Mouse (Mus musculus) right cerebral cortex, postnatal 25 days (tissue): Measurements from ENCODE around the gene Exoc6b.

Experiments used
- DNase-seq: peaks from one replicate; pipeline ENCODE4 v3.0.0; 2022

The Exoc6b gene

DNA sequence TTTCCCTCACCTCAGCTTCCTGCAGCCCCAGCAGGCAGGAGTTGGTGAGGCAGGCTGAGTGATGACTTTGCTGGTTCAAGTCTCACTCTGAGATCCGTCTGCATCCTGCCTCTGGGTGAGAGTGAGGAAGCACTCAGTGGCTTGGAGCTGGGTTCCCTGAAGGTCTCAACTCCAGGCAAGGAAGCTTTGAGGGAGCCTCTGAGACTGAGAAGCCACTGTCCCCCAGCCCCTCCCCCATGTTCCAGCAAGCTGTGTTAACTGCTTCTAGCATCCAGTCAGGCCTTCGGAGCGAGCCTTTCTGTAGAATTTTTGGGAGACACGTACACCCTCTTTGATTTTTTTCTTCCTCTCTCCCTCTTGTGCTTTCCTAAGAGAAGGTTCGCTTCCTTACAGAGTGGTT is 486.5 kb downstream of the Exoc6b start:
- no peak for DNase-seq

DNA sequence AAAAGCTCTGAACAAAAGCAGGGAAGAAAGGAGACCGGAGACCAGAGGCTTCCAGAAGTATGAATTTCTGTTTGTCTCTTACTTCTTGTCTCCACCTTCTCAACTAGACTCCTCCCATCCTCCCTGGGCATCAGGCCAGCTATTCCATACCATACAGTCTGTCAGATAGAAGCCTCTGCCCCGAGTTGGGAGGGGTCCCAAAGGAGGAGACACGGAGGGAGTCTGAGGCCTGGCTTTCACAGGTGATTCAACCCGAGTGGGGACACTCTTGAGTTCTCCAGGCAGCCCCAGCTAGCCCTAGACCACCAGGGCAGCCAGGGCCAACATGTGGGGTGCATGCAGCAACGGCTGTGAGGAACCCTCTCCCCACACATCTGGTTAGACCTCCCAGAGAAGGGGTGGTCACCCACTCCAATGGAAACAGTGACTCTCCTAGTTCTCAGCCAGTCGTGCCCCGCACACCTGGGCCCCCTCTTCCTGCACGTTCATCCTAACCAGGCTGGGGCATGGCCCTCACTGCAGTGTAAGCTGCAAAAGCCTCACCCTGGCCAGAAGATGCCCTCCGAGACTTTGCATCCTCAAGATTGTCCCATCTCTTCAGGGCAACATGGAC is 487.4 kb downstream of the Exoc6b start:
- no peak for DNase-seq

DNA sequence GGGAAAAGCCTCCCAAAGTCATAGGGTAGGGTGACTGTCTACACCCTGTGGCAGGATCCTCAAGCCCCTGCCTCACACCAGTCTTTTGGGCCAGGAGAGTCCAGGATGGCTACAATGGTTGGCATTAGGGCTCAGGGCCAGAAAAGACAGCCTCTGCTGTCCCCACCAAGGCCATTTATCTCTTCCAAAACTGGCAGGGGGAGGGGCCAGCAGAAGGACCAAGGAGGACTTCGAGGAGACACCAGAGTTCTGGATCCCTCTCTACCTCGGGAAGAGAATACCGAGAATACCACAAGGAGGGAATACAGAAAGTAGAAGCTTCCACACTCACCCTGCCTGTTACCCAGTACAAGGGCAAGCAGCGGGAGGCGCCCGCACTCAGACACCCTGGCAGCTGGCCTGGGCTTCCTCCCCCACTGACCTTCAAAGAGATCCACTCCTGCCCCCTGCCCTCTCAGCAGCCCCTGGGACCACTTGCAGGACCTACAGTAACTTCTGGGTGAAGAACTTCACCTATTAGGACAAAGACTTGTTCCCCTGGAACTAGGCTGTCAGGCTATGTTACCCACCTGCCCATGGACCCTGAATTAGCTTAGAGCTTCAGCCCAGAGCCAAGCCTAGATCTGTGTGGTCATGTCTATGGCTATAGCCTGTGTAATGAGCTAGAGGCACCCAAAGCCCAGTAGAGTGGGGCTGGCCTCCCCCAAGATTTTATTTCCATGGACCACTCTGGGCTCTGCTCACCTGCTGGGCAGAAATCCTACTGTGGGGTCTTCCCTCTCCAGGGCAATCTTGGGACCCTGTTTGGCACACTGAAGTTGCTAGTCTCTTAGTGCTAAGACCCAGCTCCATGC is 488.1 kb downstream of the Exoc6b start:
- DNase-seq = no peak

GRCm38 (mm10) chr6:84579508-84579907 is 489.8 kb downstream of the Exoc6b start:
- no peak for DNase-seq

DNA sequence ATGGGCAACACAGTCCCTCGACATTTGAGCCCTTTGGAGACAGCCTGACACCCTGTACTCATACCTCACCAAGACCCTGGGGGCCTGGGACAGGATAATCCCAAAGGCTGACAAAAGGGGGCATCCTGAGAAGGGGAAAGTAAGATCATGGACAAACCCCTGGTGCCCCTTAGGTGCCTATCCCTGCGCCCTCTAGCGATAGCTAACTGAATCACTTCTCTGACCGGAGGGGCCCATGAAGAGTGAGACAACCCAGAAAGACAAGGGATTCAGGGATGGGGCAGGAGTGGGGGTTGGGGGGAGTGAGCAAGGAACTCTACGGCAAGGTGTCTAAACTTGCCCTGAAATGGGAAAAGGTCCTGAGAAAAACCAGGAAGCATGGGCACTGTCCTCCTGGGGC is 490.4 kb downstream of the Exoc6b start:
- DNase-seq = no peak

- DNase-seq = no peak
These were observed 491.4 kb downstream of the Exoc6b start for GRCm38 (mm10) chr6:84577898-84578297.

GRCm38 (mm10) chr6:84573905-84574660 is 495.2 kb downstream of the Exoc6b start:
- no peak for DNase-seq

DNA sequence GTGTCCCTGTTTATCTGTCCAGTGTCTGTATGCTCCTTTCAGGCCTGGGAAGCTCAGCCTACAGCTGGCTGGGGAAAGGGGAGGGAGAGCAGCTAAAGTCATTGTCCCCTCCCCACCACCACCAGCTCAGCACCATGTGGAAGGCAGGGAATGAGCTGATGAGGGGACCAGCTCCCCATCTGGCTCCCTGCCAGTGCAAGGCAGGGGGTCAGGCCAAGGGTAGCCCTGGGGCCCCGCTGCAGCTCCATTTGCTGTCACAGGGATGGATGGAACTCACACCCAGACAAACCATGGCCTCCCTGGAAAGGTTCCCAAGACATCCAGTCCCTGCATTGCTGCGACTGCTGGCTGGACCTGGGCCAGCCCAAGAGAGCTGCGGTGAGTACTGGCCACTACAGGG is 499.3 kb downstream of the Exoc6b start:
- DNase-seq = no peak

- no peak for DNase-seq
These were observed 499.7 kb downstream of the Exoc6b start for GRCm38 (mm10) chr6:84569590-84569989.

DNA sequence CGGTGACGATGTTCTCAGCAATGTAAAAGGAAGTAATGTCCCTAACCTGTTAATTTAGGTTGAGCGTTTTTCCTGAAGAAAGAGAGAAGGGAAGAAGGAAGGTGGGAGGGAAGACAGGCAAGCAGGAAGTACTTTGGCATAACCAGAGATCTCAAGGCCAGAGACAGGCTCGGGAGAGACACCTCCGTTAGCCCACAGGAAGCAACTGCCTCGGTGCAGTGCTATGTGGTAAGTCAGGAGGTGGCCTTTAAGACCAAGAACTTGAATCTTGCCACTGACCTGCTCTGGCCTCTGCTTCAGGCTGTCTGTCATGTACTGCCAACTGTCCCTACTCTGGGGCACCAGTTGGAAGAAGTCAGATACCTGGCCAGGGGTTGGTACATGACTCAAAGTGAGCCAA is 500.4 kb downstream of the Exoc6b start:
- DNase-seq = no peak
